Mouse (Mus musculus) right cerebral cortex, postnatal 36 days (tissue): ENCODE results near the gene Rspry1.
A peak's percentile ranks its signal among the peaks of the same experiment; 100 is the strongest.

Source experiments
- DNase-seq, 2 experiments: peaks; one replicate each; pipeline ENCODE4 v3.0.0; 2022; ENCODE audit warnings: low spot score in 2 of 2, mixed read lengths in 1 of 2

Gene Rspry1

GRCm38 (mm10) chr8:94602471-94603131, 864 bp downstream of the Rspry1 start:
- DNase-seq, result no peak

- no peak for DNase-seq
Observed at GRCm38 (mm10) chr8:94604030-94604429, 2.3 kb downstream of the Rspry1 start.

- no peak for DNase-seq
Observed at GRCm38 (mm10) chr8:94607064-94607463, 5.3 kb downstream of the Rspry1 start.

- DNase-seq, result no peak
Observed at GRCm38 (mm10) chr8:94624885-94625284, 23.1 kb downstream of the Rspry1 start.

GRCm38 (mm10) chr8:94633564-94634194, 31.9 kb downstream of the Rspry1 start:
- no peak for DNase-seq

- DNase-seq, result no peak
Observed at GRCm38 (mm10) chr8:94634211-94634610, 32.5 kb downstream of the Rspry1 start.

- no peak for DNase-seq
Observed at GRCm38 (mm10) chr8:94641183-94641582, 39.4 kb downstream of the Rspry1 start.

GRCm38 (mm10) chr8:94641938-94642337, 40.2 kb downstream of the Rspry1 start:
- no peak for DNase-seq

GRCm38 (mm10) chr8:94645202-94645601, 43.5 kb downstream of the Rspry1 start:
- DNase-seq, result no peak

- DNase-seq, result no peak
Observed at GRCm38 (mm10) chr8:94646165-94646564, 44.4 kb downstream of the Rspry1 start.

GRCm38 (mm10) chr8:94649496-94649895, 47.8 kb downstream of the Rspry1 start:
- no peak for DNase-seq

- no peak for DNase-seq
Observed at GRCm38 (mm10) chr8:94652951-94653350, 51.2 kb downstream of the Rspry1 start.

GRCm38 (mm10) chr8:94654994-94655393, 53.3 kb downstream of the Rspry1 start:
- no peak for DNase-seq

GRCm38 (mm10) chr8:94658031-94658430, 56.3 kb downstream of the Rspry1 start:
- DNase-seq, result no peak

GRCm38 (mm10) chr8:94660418-94660817, 58.7 kb downstream of the Rspry1 start:
- DNase-seq, result no peak

- no peak for DNase-seq
Observed at GRCm38 (mm10) chr8:94664722-94665121, 63.0 kb downstream of the Rspry1 start.

GRCm38 (mm10) chr8:94666456-94667308, 64.9 kb downstream of the Rspry1 start, which contains the start of gene Arl2bp:
Gene Arl2bp, plus strand, starts transcription at chr8:94666600.
- DNase-seq, result peak; percentile 92

- no peak for DNase-seq
Observed at GRCm38 (mm10) chr8:94674384-94674783, 72.6 kb downstream of the Rspry1 start.

GRCm38 (mm10) chr8:94675923-94676322, 74.2 kb downstream of the Rspry1 start:
- no peak for DNase-seq

GRCm38 (mm10) chr8:94678582-94678981, 76.8 kb downstream of the Rspry1 start:
- peak in 1 of 2 experiments; percentile 36 for DNase-seq

GRCm38 (mm10) chr8:94680414-94680813, 78.7 kb downstream of the Rspry1 start:
- DNase-seq, result no peak

GRCm38 (mm10) chr8:94682732-94683524, 81.2 kb downstream of the Rspry1 start:
- no peak for DNase-seq
